Mouse (Mus musculus) cortical plate, adult 2 months (tissue): Measurements from ENCODE around the gene Srrd.

Experiments
- CTCF ChIP-seq: fragments of 200-500 bp; IDR thresholded peaks from 2 replicates; pipeline ENCODE4 v1.5.1; 2011; ENCODE audit warnings: mild to moderate bottlenecking, control low read depth, low read length; ENCODE audit not compliant: insufficient read depth; ENCODE audit errors: extremely low read depth
- POLR2A ChIP-seq: fragments of 200-500 bp; IDR thresholded peaks from 2 replicates; pipeline ENCODE4 v1.6.1; 2011; ENCODE audit warnings: mild to moderate bottlenecking, low read length, control low read depth; ENCODE audit not compliant: insufficient read depth; ENCODE audit errors: extremely low read depth

DNA sequence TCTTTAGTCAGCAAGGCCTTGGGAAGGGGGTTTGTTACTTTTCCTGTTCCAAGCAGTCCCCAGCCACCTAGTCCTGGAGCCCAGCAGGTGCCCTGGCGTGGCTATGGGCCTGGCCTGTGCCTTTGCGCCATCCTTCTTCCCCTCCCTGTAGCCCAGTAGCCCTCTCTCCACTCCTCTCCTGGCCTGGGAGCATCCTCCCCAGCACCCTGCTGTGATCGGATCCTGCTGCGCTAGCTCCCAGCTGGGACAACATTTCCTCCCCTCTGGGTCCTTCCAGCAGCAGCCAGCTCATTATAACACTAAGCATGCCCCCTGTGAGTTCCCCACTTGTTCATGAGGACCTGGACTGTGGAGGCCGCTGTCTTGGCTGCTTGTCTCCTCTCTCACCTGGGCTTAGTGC, 37.0 kb downstream of the Srrd start:
- TF ChIP-seq CTCF (no peak), POLR2A (no peak)
